Mouse (Mus musculus) liver, adult 2 months (tissue): ENCODE measurements around the gene Sema6d.

Experiments
- CTCF ChIP-seq: fragments of 200-500 bp; IDR thresholded peaks from 2 replicates; pipeline ENCODE4 v1.5.1; 2011; ENCODE audit warnings: low read depth, low read length, control low read depth
- POLR2A ChIP-seq: fragments of 200-500 bp; IDR thresholded peaks from 2 replicates; pipeline ENCODE4 v1.6.1; 2011; ENCODE audit warnings: low read length, control low read depth; ENCODE audit not compliant: insufficient read depth; ENCODE audit errors: extremely low read depth

- TF ChIP-seq POLR2A (no peak), CTCF (no peak)
Observed at GRCm38 (mm10) chr2:124524167-124524566, 434.4 kb downstream of the Sema6d start.
